Mouse (Mus musculus): ENCODE data around the gene Cd9. TPM values are rescaled to one million over a fixed set of nuclear protein-coding genes. Genes with fewer than 3 reads are reported as not detected.
"Not testable (repeated sequence)": the region's sequence is repeated elsewhere in the genome, so short reads cannot be mapped to it uniquely, and the experiment has no call there.

Gene Cd9
- total RNA-seq, 4 experiments from 2014 or later: 57.4 to 211 (median 129) TPM

- DNase-seq (ENCODE audit: low spot score in 2 of 2): no peak
Observed at GRCm38 (mm10) chr6:125503186-125503802, 8.7 kb upstream of the Cd9 start.

GRCm38 (mm10) chr6:125498062-125498461 lies 3.5 kb upstream of the Cd9 start:
- DNase-seq (ENCODE audit: low spot score in 2 of 2): no peak

GRCm38 (mm10) chr6:125496417-125496816 lies 1.8 kb upstream of the Cd9 start:
- no peak for DNase-seq (ENCODE audit: low spot score in 2 of 2)

- no peak for DNase-seq (ENCODE audit: low spot score in 2 of 2)
Observed at GRCm38 (mm10) chr6:125495361-125495760, 770 bp upstream of the Cd9 start.

- no peak for DNase-seq (ENCODE audit: low spot score in 2 of 2)
Observed at GRCm38 (mm10) chr6:125493147-125493546, 1.4 kb downstream of the Cd9 start.

GRCm38 (mm10) chr6:125492664-125493063 lies 1.9 kb downstream of the Cd9 start:
- no peak for DNase-seq (ENCODE audit: low spot score in 2 of 2)

GRCm38 (mm10) chr6:125492033-125492432 lies 2.6 kb downstream of the Cd9 start:
- DNase-seq (ENCODE audit: low spot score in 2 of 2): no peak

GRCm38 (mm10) chr6:125491393-125491792 lies 3.2 kb downstream of the Cd9 start:
- DNase-seq (ENCODE audit: low spot score in 2 of 2): no peak

GRCm38 (mm10) chr6:125489881-125490559 lies 4.6 kb downstream of the Cd9 start:
- DNase-seq (ENCODE audit: low spot score in 2 of 2): no peak

GRCm38 (mm10) chr6:125485589-125485988 lies 9.0 kb downstream of the Cd9 start:
- DNase-seq (ENCODE audit: low spot score in 2 of 2): no peak

GRCm38 (mm10) chr6:125484721-125485120 lies 9.9 kb downstream of the Cd9 start:
- no peak for DNase-seq (ENCODE audit: low spot score in 2 of 2)

- not testable (repeated sequence) for DNase-seq (ENCODE audit: low spot score in 2 of 2)
Observed at GRCm38 (mm10) chr6:125484313-125484660, 10.3 kb downstream of the Cd9 start.

GRCm38 (mm10) chr6:125483515-125484312 lies 10.9 kb downstream of the Cd9 start:
- no peak for DNase-seq (ENCODE audit: low spot score in 2 of 2)

- no peak for DNase-seq (ENCODE audit: low spot score in 2 of 2)
Observed at GRCm38 (mm10) chr6:125482427-125482831, 12.2 kb downstream of the Cd9 start.

- no peak for DNase-seq (ENCODE audit: low spot score in 2 of 2)
Observed at GRCm38 (mm10) chr6:125481667-125482390, 12.8 kb downstream of the Cd9 start.

GRCm38 (mm10) chr6:125480396-125481361 lies 13.9 kb downstream of the Cd9 start:
- DNase-seq (ENCODE audit: low spot score in 2 of 2): no peak

GRCm38 (mm10) chr6:125479359-125479758 lies 15.2 kb downstream of the Cd9 start:
- no peak for DNase-seq (ENCODE audit: low spot score in 2 of 2)

GRCm38 (mm10) chr6:125478135-125479128 lies 16.2 kb downstream of the Cd9 start:
- DNase-seq (ENCODE audit: low spot score in 2 of 2): no peak

GRCm38 (mm10) chr6:125476826-125477589 lies 17.6 kb downstream of the Cd9 start:
- DNase-seq (ENCODE audit: low spot score in 2 of 2): no peak

Data from layer of hippocampus, adult 8-10 months (tissue).